Mouse (Mus musculus) T-helper 17 cell (primary cell): Measurements from ENCODE around the gene Tmem186.

Source experiments
- in situ Hi-C, 2 experiments: fragments of 300-600 bp; cut with MboI, MseI; formaldehyde crosslinking; loops; 1 replicate in 1 of 2; 2 replicates in 1 of 2; pipeline ENCODE4 v1.15.1; 2025; ENCODE audit warnings: high pct_unique_total_duplicates in 2 of 2

The Tmem186 gene

GRCm38 (mm10) chr16:8667814-8668213 lies 30.3 kb upstream of the Tmem186 start:
- in situ Hi-C loops = no loop called here

- in situ Hi-C loops = no loop called here
Measured at GRCm38 (mm10) chr16:8667261-8667660, 29.7 kb upstream of the Tmem186 start.

GRCm38 (mm10) chr16:8666452-8666851 lies 28.9 kb upstream of the Tmem186 start:
- in situ Hi-C loops = no loop called here

DNA sequence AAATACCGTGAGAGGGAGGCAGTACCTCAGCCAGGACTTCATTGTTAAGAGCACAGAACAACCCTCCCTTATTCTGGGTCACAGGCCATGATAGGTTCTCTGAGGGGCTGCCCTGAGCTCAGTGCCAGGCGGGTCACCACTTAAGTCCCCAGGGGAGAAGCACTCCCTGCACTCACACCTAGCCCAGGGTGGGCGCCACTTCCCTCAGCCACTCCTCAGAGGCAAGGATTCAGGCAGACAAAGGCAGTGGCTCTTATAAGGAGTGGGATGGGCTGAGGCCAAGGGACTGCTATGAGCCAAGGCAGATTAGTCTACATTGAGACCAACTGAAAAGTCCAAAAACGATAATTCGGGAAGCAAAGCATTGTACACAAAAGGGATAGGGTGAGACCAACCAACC lies 27.9 kb upstream of the Tmem186 start:
- in situ Hi-C loops = no loop called here

- in situ Hi-C loops = no loop called here
Measured at GRCm38 (mm10) chr16:8663606-8664539, 26.4 kb upstream of the Tmem186 start.

GRCm38 (mm10) chr16:8663022-8663421 lies 25.5 kb upstream of the Tmem186 start:
- in situ Hi-C loops = no loop called here

DNA sequence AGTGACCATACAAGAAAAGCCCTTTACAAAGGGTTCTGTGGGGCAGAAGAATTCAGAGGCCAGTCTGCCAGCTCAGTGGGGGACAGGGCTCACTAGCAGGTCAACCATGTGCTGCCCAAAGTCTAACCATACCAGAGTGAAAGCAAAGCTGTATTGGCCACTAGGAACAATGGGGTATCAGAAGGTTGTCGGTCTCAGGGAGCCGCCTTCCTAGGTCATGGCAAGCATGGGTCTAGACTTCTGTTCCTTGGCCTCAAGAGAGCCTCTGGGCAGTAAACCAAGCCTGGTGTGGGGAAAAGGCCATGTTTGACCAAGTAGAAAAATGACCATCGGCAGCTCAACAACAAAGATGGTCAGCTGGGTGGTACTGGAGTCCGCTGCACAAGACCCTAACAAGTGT lies 21.3 kb upstream of the Tmem186 start:
- in situ Hi-C loops = no loop called here

- in situ Hi-C loops = no loop called here
Measured at GRCm38 (mm10) chr16:8658349-8658748, 20.8 kb upstream of the Tmem186 start.

- in situ Hi-C loops = no loop called here
Measured at GRCm38 (mm10) chr16:8656256-8656655, 18.7 kb upstream of the Tmem186 start.

GRCm38 (mm10) chr16:8655599-8655998 lies 18.1 kb upstream of the Tmem186 start:
- in situ Hi-C loops = no loop called here

DNA sequence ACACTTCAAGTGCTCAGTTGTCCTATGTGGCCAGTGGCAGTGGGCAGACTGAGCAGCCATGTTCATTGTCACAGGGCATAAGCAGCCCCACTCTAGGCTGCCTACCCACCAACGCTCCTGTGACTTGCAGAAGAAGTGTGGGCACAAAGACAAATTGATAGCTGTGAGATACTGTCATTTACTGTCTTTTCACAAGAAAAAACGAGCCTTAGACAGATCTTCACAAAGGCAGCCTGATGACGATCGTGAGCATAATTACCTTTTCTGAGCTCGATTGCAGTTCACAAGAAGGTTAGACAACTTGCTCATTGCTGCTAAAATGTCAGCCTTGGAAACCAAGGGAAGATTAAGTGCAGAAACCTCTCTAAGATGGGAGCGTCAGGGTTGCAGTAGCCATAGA lies 17.6 kb upstream of the Tmem186 start:
- in situ Hi-C loops = no loop called here

DNA sequence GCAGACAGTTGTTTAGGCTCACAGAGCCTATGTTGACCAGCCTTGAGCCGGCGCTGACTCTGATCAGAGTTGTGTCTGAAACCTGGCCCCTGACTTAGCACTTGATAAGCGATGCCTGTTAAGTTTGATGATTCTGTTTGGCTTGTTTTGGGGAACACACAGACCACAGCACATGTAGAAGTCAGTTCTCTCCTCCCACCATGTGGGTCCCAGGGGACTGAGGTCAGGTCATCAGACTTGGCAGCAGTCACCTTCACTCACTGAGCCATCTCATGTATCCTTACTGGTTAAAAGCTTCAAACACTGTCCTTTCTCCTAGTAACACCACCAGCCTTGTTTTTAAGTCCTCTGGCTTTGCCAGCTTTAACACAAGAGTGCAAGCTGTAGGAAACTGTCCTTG lies 12.5 kb upstream of the Tmem186 start:
- in situ Hi-C loops = no loop called here

GRCm38 (mm10) chr16:8645546-8645945 lies 8.0 kb upstream of the Tmem186 start:
- in situ Hi-C loops = no loop called here

GRCm38 (mm10) chr16:8643855-8644254 lies 6.3 kb upstream of the Tmem186 start:
- in situ Hi-C loops = no loop called here

DNA sequence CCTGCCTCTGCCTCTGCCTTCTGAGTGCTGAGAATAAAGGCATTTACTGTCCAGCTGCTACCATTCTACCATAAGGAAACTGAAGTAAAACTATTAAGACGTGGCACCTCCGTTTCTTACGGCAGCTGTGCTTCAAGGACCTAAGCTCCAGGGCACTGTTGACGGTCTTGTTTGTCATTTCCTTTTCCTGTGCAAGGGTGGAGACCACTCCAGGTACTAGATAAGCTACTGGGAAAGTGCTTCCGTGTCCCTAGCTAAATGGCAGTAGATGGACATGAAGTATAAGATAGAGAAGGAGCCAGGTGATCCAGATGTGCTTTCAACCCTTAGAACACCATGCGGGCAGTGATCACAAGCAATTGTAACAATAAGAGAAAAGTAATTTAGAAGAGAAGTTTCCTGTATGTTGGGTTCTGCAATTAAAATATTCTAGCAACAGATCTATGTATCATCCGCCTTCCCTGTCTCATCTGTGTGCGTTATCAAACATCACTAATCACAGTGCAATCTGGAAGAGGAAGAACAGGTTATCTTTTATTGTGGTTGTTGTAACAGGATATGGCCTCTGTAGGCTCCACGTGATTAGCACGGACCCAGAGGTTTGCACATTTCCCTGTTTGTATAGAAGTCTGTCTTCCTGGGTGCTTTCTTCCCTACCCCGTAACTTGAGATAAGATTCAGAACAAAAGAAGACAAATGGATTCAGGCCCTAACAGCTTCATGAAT lies 2.1 kb upstream of the Tmem186 start:
- in situ Hi-C loops = no loop called here

DNA sequence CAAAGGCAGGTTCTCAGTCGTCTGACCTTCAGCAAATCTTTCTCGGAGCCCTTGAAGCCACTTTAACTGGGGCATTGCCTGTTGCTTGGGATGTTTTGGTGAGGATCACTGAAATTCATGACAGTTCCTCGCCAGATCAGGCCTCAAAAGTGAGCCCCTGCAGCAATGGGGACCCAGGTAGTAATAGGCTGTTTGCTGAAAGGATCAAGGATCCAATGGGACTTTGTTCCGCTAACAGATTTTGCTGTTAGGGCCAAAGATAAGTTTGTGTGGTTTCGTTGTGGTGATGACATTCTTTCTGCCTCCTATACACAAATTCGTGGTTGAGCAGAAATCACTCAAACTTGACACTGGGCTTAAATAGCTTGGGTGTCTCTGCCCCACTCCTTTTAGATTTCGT lies 619 bp upstream of the Tmem186 start:
- in situ Hi-C loops = no loop called here

DNA sequence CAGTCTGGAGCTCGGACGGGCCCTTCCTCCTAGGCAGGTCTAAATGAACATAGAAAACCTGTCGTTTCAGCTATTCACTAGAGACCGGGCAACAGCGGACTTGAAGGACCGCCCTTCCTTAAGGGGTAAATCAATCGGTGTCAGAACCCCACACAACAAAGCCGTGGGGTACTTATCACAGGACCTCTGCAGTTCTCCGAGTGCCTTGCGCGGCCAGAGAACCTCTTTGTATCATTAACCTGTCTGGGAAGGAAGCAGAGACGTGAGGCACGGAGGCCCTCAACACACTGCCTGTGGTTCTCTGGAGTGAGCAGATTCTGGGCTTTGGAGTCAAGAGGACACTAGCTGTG lies 670 bp downstream of the Tmem186 start:
- in situ Hi-C loops = no loop called here

DNA sequence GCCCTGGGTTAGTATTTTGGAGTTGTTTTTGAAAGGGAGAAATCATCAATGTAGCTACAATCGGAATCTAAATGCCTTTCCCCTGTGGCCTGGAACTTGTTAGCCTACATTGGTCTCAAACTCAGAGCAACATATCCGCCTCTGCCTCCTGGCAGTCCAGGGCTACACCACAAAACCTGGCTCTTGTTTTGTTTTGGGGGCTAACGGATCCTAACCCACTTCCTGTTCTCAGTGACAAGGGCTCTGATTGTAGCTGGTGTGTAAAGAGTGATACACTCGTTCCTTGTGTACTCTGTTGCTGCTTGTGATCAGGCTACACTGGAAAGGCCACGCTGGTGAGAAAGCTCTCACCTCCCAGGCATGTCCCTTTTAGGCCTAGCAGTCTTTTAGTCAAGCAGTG lies 6.1 kb downstream of the Tmem186 start:
- in situ Hi-C loops = no loop called here

GRCm38 (mm10) chr16:8630419-8630818 lies 7.1 kb downstream of the Tmem186 start:
- in situ Hi-C loops = no loop called here

DNA sequence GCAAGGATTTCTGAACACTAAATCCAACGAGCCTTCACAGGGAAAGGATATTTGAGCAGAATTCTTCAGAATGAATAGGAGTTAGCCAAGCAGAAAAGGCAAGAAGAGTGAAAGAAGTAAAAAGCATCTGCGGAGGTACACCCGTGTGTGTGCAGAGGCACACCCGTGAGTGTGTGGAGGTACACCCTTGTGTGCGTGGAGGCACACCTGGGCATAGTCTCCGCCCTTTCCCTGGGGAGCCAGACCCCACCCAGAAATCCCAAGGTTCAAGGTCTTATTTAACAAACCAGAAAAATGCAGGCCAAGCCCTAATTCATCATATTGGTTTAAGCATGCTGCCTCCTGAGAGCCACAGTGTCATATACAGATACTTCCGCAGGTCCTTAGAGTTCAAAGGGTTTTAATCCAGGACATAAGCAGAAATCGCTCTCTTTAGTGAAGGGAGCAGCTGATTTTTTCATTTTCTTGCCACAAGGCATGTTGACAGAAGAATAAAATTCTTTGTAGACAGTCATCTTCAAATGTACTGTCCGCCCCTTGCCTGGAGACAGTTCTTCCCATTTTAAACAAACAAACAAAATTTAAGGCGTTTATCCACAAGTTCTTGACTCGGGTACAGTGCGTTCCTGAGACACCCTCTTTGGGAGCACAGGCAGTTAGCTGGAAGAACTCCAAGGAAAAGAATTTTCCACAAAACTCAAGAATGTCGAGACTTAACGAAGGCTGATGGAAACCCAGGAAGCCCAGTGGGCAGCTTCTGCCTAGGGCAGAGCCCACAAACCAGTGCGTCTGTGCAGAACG lies 17.0 kb downstream of the Tmem186 start:
- in situ Hi-C loops = loop anchor here in 1 of 2 experiments (10.0 kb wide), 1 partner anchor 876 kb away; no protein-coding TSS in a partner anchor

- in situ Hi-C loops = loop anchor here in 1 of 2 experiments (10.0 kb wide), 1 partner anchor 875 kb away; no protein-coding TSS in a partner anchor
Measured at GRCm38 (mm10) chr16:8619659-8620314, 17.7 kb downstream of the Tmem186 start.
